Mouse (Mus musculus) embryonic fibroblast, embryonic 13.5 days (primary cell): ENCODE results near the gene Kcnab2.

Experiments used
- CTCF ChIP-seq: IDR thresholded peaks from 2 replicates; pipeline ENCODE4 v1.5.1; 2011; ENCODE audit warnings: mild to moderate bottlenecking, control low read depth, low read length, moderate library complexity, borderline replicate concordance; ENCODE audit not compliant: insufficient read depth
- POLR2A ChIP-seq: IDR thresholded peaks from 2 replicates; pipeline ENCODE4 v1.6.1; 2011; ENCODE audit warnings: low read depth, mild to moderate bottlenecking, control low read depth, low read length, moderate library complexity

DNA sequence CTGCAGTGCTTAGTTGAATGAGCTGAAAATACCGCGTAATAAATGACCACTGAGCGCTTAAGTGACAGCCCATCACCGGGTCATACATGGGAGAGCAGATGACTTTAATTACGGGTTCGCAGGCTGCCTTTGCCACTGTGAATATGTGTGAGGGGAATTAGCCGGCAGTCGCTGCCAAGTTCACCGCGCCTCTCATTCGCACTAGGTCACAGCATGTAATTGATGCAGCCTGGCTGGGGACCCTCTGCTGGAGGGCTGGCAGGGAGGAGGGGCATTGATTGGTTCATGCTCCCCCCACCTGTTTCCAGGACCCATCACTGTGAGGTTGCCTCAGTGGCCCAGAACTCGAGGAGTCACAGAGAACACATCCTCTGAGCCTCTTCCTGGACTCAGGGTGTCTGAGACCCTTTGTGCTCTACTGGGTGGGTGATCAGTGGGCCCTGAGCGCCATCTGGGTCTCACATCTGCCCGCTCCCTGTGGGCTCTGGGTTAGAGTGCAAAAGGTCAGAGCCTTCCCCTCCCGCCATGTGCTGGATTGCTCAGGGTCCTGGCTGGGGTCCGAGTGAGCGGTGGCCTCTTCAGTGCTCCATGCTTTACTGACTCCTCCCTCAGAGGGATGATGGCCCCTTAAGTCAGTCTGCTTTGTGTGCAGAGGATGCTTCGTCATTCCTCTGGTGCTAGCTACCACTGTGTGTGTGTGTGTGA, 34.7 kb upstream of the Kcnab2 start:
- TF ChIP-seq POLR2A (no peak), CTCF (no peak)
